Mouse (Mus musculus): ENCODE data around the gene Epn1. TPM values are rescaled to one million over a fixed set of nuclear protein-coding genes. Genes with fewer than 3 reads are reported as not detected.

The Epn1 gene
- 45.0 and 54.7 TPM in 2 replicates for polyA plus RNA-seq (2012; rRNA removed)

DNA sequence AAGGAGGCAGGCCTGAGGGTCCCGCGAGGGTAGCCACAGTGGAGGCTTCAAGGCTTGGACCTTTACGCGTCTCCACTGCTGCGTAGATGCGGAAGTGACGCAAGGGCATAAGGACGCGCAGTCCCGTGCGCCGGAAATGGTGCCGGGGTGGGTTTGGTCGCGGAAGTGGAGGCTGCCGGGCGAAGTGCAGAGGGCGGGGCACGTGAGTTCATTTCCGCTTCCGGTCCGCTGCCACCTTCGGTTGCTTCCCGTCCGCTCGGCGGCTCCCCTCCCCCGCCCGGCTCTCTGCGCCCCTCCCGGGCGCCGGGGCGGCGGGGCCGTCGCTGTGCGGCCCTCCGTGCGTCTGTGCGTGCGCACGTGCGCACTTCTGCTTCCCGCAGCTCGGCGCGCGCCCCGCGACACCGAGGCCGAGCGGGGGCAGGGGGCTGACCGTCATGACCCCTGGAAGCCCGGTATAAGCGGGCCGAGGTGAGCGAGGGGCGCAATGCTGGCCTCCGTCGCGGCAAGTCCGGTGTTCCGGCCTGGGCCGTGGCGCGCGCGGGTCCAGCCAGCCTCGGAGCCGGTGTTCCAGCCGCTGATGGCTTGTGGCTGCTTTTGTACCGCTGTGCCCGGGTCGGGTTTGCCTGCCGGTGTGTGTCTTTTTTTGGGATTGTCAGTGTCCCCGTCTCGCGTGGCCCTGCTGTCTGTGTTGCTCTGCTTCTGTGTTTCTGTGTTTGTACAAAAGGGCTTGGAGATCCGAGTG lies at the start of gene Epn1:
Gene Epn1 (plus strand): TSS at position 226 of the 742 bp plus-strand sequence.

DNA sequence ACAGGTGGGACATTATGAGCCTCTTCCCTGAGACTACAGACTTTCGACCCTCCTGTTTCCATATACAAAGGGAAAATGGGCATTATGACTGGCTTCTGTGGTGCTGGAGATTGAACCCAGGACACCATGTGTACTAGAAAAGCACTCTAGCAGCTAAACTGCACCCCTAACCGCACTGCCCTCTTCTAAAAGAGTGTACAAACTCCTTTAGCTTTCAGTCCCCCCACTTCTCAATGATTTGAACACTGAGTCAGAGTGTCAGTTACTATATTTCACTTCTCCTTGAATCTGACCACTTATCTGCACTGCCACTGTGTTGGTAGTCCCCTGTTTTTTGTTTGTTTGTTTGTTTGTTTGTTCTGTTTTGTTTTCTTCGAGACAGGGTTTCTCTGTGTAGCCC lies 46.2 kb upstream of the Epn1 start, which contains the start of gene 4632433K11Rik:
Gene 4632433K11Rik (plus strand): TSS at position 301 of the 400 bp plus-strand sequence.

DNA sequence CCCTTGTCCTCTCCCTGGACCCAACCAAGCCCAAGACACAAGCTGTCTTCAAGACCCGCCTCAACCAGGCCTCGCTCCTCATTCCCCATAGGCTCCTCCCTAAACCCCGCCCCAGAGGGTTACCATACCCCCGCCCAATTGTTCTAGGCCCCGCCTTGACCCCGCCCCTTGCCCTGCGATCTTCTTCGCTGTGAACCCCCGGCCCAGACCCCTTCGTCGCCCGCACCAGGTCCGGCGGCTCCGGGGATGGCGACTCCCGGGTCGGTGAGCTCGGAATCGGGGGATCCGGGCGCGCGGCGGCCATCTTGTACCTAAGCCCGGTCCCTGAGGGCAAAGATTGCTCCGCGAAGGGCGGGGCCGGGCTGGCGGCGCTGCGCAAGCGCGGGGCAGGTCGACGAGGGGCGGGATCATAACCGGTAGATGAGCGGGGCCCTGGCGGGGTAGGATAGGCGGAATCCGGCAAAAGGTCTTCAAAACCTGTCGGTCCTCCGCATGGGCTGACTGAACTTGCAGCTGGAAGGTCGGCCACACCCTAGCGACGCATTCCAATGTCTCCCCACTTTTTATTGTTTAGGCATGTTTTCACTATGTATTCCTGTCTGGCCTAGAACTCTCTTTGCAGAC lies 41.8 kb upstream of the Epn1 start, which contains the start of gene Zfp784:
Gene Zfp784 (minus strand): TSS at position 338 of the 624 bp plus-strand sequence.

DNA sequence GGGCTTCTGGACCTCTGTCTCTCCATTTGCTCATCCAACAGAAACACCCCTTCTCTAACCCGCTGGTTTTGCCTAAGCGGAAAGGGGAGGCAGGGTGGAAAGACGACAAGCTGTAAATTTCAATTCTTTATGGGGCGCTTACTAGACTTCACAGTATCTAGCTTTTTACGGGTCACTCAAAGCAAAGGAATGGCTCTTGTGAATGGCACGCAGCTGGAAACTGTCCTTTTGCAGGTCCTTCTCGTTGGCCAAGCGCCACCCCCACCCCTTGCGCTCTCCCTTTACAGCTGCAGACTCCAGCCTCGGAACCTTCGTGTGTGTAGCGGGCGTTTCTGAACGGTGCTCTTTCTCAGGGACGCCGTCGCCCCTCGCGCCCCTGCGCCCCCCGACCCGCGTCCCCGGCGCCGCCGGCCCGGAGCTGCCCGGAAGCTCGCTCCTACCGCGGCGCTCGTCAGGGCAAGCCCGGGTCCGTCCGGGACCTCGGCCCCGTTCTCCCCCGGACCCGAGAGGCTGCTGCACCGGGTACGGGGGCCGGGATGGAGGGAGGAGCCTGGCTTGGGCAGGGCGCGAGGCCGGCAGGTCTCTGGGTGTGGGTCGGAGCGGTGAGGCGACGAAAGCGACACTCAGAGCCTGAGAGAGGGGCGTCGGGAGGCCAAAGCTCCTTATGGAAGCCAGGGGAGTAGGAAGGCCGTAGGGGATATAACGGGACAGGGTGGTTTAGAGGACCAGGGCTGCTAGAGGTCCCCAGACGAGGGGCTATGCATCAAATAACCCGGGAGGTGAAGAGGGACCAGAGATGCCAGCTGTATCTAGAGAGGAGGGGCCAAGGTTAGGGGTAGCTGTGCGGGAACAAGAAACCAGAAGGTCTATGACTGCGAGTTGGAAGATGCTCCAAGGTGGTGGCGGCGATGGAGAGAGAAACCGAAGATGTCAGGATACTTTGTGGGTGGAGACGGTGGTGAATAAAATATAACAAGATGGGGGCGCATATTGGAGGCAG lies 28.5 kb upstream of the Epn1 start, which contains the start of gene Zfp580:
Gene Zfp580 (plus strand): TSS at position 346 of the 1,000 bp plus-strand sequence.

DNA sequence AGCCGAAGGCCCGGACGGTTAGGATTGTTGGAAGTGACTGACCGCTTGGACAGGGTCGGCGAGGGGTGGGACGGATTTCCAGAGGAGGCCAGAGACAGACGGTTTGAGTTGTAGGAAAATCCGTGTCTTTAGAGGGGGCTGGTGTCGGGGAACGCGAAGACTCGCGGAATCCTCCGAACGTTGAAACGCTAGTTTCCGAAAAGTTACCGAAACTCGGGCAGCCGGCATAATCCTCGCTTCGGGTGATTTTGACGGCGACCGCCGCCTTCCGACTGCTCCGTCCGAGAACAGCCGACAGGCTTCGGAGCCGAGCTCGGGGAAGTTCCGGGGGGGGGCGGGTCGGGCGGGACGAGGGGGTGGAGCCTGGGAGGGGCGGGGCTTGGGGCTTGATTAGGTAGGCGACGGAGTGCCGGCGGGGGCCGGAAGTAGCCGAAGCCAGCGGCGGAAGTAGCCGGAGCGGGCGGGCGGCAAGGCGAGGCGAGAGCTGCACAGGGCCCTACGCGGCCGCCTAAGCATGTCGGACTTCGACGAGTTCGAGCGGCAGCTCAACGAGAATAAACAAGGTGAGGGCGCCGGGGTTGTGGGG lies 18.2 kb upstream of the Epn1 start, which contains the start of gene U2af2:
Gene U2af2 (plus strand): TSS at position 370 of the 586 bp plus-strand sequence.

DNA sequence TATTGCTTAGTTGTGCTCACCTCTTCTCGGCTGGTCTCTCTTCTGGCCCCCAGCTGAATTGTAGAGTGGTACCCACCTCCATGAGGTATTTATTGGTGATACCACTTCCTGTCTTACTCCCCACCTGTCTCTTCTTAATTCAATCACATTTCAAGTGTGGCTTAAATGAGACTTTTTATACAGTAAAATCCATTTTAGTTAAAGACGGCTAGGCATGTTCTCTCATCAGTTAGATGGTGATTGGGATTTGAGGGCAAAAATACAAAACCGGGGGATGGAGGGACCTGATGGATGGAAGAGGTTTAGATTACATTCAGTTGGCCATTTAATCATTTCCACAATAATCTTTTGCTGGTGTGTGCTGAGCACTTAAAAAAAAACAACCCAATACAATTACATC lies 36.8 kb downstream of the Epn1 start, which contains the start of gene Rfpl4:
Gene Rfpl4 (minus strand): TSS at position 101 of the 400 bp plus-strand sequence.

DNA sequence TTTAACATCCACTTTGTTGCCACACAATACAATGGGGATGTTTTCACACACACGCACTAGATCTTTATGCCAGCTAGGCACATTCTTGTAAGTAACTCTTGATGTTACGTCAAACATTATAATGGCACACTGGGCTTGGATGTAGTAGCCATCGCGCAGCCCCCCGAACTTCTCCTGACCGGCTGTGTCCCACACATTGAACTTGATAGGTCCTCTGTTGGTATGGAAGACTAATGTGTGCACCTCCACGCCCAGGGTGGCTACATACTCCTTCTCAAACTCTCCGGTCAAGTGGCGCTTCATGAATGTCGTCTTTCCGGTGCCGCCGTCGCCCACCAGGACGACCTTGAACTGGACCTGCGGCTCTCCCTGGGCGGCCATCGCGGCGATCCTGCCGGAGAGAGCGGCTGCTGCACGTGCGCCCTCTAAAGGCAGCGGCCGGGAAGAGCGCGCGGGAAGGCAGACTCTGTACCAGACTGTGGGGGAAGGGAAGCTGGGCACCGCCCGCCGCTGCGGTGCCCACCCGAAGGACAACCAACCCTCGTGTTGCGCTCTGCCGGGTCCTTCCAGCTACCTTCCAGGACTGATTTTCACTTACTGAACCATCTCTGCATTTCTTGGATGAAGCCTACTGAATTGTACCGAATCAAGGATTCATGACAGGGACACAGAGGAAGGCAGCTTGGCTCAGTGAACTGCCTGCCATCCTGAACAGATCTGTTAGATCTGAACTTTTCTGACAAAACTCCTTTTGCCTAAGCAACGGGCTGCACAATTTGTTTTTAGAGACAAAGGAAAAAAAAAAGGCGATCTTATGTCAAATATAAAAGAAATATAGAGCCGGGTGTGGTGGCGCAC lies 45.7 kb downstream of the Epn1 start, which contains the start of gene Rasl2-9:
Gene Rasl2-9 (minus strand): TSS at position 402 of the 858 bp plus-strand sequence.

Other genes starting within 250 kb of the Epn1 start
- gene Shisa7, start 235.5 kb upstream of the Epn1 start, polyA plus RNA-seq (2012; rRNA removed), result 0.01 and 0.02 TPM in 2 replicates
- gene Isoc2b, start 210.0 kb upstream of the Epn1 start, polyA plus RNA-seq (2012; rRNA removed), result 1.9 and 2.1 TPM in 2 replicates
- gene Isoc2a, start 203.1 kb upstream of the Epn1 start, polyA plus RNA-seq (2012; rRNA removed), result 5.9 and 6.6 TPM in 2 replicates
- gene Gm36210, start 173.7 kb upstream of the Epn1 start, polyA plus RNA-seq (2012; rRNA removed), result 0.07 and 0.08 TPM in 2 replicates
- gene Zfp628, start 165.0 kb upstream of the Epn1 start, polyA plus RNA-seq (2012; rRNA removed), result 2.6 and 2.8 TPM in 2 replicates
- 0.36 and 0.53 TPM in 2 replicates for gene Nat14, start 158.2 kb upstream of the Epn1 start, polyA plus RNA-seq (2012; rRNA removed)
- 0.08 and 0.35 TPM in 2 replicates for gene Ssc5d, start 154.4 kb upstream of the Epn1 start, polyA plus RNA-seq (2012; rRNA removed)
- not detected in 2 replicates for gene Sbk2, start 115.8 kb upstream of the Epn1 start, polyA plus RNA-seq (2012; rRNA removed)
- gene Sbk3, start 109.1 kb upstream of the Epn1 start, polyA plus RNA-seq (2012; rRNA removed), result 0.02 TPM in 1 of 2 replicates, not detected in the other
- gene Zfp579, start 84.1 kb upstream of the Epn1 start, polyA plus RNA-seq (2012; rRNA removed), result 6.4 and 7.8 TPM in 2 replicates
- gene Zfp524, start 65.8 kb upstream of the Epn1 start, polyA plus RNA-seq (2012; rRNA removed), result 8.2 and 9.0 TPM in 2 replicates
- gene Fiz1, start 65.5 kb upstream of the Epn1 start, polyA plus RNA-seq (2012; rRNA removed), result 11.0 and 12.0 TPM in 2 replicates
- 0.05 and 0.06 TPM in 2 replicates for gene Gm44973, start 64.7 kb upstream of the Epn1 start, polyA plus RNA-seq (2012; rRNA removed)
- 4.9 and 5.9 TPM in 2 replicates for gene Zfp865, start 59.9 kb upstream of the Epn1 start, polyA plus RNA-seq (2012; rRNA removed)
- 0.42 and 0.45 TPM in 2 replicates for gene Ccdc106, start 59.7 kb upstream of the Epn1 start, polyA plus RNA-seq (2012; rRNA removed)
- not detected in 2 replicates for gene 4632433K11Rik, start 46.1 kb upstream of the Epn1 start, polyA plus RNA-seq (2012; rRNA removed)
- gene Zfp784, start 41.8 kb upstream of the Epn1 start, polyA plus RNA-seq (2012; rRNA removed), result 0.83 and 1.1 TPM in 2 replicates
- 1.2 and 1.3 TPM in 2 replicates for gene Zfp580, start 28.7 kb upstream of the Epn1 start, polyA plus RNA-seq (2012; rRNA removed)
- 130 and 139 TPM in 2 replicates for gene U2af2, start 18.1 kb upstream of the Epn1 start, polyA plus RNA-seq (2012; rRNA removed)
- not detected in 2 replicates for gene Rfpl4, start 36.7 kb downstream of the Epn1 start, polyA plus RNA-seq (2012; rRNA removed)
- gene Rasl2-9, start 45.7 kb downstream of the Epn1 start, polyA plus RNA-seq (2012; rRNA removed), result 0.14 and 0.20 TPM in 2 replicates
- gene Vmn1r55, start 69.4 kb downstream of the Epn1 start, polyA plus RNA-seq (2012; rRNA removed), result not detected in 2 replicates
- not detected in 2 replicates for gene Vmn1r56, start 116.5 kb downstream of the Epn1 start, polyA plus RNA-seq (2012; rRNA removed)
- not detected in 2 replicates for gene Vmn1r57, start 138.3 kb downstream of the Epn1 start, polyA plus RNA-seq (2012; rRNA removed)

All from liver, embryonic 14 days (tissue).